Mouse (Mus musculus) cerebellum, adult 8-10 months (tissue): ENCODE results near the gene Meiob.

Experiments
- DNase-seq: peaks from one replicate; pipeline ENCODE4 v3.0.0; 2022

The Meiob gene

DNA sequence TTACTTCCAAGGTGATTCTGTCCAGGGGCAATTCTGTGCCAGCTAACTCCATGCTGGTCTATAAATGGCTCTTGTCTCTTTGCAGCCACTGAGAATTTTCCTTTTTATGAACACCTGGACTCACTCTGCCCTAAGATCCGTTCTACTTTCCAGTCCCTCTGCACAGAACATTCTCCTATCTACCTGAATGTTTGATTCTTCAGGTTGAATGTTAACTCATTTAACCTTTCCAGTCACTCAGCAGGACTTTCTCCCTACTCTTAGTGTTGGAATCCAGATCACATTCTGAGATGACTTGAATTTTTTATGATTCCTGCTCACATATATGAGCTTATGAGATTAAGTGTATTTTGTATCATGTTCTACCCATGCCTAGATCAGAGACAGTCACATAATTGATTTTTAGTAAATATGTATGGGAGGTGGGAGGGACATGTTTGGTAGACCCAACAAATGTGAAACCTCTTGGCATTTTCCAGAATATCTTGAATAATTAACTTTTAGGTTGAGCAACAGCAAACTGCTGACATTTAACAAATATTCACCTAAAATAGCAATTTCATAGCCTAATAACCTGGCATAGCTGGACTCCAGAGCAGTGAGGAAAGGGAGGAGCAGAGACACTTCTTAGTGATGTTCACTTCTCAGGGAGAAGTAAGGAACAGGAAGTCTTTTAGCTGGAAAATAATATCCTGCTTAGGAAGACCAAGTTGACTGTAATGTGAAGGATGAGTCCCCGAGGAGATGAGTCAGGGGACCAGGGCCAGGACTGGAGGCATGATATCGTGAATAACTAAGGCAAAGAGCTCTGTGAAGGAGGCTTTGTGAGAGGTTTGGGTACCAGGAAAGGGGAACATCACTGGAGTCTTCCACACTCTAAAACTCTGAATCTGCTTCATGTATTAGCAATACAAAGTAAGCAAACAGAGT lies 17.5 kb downstream of the Meiob start:
- no peak for DNase-seq

DNA sequence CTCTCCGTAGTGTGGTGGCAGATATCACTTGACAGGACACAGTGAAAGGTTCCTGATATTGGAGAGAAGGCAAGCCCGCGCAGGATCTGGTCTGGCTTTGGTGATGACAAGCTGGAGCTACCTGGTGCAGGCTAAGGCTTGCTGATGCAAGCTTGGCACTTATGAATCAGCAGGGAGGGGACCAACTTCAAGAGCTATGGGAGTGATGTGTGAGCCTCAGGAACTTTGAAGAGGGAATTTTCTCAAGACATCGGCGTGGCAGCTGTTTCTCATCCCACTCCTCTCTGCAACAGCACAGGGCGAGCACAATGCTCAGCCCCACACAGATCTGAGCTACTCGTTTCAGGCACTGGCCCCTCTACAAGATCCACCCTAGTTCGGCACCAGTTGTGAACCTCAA lies 35.8 kb downstream of the Meiob start, which contains the start of gene Hagh:
TSS of gene Hagh (plus strand) at position 302 of the 400 bp plus-strand sequence.
- DNase-seq = no peak

DNA sequence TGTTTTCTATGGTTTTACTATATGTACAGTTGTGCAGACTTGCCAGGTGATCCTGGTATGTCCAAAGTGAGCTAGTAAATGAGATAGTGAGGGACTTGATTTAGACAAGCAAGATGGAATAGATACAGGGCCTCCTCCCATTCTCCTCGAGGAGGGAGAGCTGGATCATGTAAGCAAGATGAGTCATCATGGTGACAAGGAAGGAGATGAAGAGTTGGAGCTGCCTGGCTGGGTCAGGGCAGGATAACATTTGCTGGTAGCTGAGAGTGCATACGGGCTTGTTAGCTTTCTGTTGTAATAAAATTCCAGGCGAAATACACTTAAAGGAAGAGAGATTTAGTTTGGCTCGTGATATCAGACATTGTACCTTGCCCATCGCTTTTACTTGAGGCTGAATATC lies 36.3 kb downstream of the Meiob start:
- no peak for DNase-seq

DNA sequence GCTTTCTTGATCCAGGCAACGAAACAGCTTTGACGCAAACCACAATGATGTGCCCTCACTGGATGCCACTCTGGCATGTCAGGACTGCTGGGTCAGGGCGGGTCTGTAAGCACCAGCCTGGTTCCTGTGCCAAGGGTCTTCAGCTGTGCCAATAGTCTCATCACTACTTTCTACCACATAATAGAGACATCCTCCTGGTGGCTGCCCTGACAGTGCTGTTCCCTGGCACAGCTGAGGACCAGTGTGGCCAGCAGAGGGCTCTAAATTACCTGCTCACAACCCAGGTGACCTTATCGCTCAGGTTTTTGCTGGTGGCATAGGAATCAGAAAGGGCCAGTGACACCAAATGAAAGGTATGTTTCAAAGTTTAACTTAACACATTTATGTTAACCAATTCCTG lies 37.0 kb downstream of the Meiob start:
- no peak for DNase-seq

DNA sequence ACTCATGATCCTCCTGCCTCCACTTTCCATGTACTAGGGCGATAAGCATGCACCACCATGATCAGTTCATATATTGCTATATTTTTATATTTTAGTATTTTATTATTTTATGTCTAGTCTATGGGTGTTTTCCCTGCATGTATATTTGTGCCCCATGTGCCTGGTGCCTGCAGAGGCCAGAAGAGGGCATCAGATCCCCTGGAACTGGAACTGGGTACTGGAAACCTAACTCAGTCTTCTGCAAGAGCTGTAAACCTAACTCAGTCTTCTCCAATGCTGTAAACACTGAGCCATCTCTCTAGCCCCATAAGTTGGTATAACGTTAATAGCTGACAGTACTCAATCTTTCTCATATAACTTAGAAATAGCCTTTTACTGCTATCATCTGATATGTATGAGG lies 38.5 kb downstream of the Meiob start:
- no peak for DNase-seq

DNA sequence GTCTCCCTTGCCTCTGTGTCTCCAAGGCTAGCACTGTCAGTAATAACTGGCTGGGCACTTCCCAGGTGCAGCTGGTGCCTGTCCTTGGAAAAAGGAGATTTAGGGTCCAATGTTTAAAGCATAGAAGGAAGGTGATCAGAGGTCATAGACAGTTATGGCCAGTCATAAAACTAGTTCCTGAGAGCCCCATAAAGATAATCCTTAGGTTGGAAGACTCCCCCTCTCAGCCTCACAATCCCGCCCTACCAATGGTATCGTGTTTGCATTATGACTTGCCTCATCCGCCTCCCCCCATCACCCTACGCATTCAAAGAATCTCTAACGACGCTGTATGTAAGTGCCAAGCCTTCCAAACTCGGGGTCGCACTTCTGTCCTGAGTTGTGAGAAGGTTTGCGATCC lies 40.4 kb downstream of the Meiob start:
- DNase-seq = no peak

DNA sequence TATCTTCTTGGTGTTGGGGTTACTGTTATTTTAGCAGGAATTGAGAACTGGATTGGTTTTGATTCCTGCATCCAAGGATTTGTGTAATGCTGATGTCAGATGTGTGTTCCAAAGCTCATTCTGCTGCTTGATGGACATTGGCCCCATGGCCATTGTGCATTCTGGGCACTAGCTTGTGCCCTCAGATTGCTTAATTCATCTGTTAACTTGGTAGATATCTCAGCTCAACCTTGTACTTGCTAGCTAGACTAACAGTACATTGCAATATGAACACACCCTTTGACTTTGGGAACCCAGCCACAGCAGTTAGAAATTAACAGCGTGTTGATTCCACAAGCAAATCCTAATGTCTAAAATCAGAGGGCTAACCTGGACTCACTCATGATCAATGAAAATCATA lies 43.3 kb downstream of the Meiob start:
- no peak for DNase-seq

DNA sequence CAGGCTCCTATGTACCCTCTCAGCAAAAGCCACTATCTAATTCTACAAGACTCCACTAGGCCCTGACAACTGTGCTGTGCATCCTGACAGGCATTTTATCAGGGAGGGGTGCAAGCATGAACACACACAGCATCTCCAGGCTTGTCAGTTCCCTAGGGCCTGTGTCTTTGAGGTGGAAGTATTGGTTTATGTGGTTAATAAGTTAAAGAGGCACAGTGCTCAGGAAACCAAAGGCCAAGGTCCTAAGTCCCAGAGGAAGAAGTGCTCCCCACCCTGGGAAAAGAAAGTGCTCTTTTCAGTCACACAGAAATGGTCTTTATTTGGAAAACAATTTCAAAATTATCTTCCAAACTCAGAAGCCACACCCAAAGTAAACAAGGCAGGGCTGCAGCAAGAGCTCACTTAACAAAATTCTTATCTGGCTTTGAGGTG lies 44.5 kb downstream of the Meiob start:
- no peak for DNase-seq

DNA sequence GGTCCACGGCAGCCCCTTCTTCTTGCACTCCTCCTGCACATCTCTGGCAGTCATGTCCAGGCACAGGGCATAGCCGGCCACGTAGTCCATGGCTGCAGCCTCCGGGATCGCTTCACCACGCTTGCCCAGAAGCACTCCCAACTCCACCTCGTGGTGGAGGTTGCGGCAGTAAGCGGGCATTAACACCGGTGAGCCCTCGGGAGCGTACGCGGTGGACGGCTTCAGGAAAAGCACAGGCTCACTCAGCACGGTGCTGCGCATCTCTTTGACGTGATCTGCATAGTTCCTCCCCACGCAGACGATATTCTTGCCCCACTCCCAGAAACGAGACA lies 45.6 kb downstream of the Meiob start:
- DNase-seq = no peak

DNA sequence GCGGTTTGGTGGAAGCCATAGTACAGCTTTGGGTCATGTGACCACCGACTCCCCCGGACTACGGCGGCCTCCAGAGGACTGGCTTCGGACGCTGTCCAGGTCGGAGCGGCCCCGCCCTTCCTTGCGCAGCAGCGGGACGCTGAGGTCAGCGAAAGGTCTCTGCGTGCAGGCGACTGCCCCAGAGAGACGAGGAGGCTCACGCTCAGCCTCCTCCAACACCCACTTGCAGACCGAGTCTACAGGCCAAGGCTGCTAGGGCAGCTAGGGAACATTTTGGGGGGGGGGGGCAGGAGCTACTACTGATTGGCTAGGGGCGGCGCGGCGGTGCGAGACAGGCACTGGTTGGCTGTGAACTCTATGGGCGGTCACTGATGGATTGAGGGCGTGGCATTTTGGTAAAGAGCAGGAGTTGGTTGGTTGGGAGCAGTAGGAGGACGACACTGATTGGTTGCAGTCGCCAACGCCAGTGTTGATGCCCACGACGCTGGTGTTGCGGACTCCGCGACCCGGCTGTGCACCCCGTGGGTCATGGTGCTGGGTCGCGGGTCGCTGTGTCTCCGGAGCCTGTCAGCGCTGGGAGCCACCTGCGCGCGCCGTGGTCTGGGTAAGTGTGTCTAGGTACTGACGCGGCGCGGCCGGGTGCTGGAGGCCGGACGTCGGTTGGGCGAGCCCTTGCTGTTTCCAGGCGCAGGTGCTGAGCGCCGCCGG lies 46.1 kb downstream of the Meiob start, which contains the start of gene Fahd1:
TSS of gene Fahd1 (minus strand) at position 300 of the 708 bp plus-strand sequence.
- DNase-seq = peak; percentile 93

DNA sequence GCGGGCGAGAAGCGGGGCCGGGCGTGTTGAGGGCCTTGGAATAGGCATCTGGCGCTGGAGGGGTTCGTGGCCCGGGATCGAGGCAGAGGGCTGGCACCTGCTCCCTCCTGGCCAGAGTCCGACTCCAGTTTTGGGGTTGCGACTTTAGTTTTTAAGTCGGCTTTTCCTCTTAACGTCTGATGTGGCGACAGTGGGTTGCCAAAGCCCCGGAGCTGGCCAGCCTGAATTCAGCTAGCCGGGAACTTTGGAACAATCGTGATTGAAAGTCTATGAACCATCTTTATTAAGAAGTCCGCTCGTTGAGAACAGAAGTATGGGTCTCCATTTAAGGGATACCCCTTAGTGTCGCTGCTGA lies 46.7 kb downstream of the Meiob start:
- DNase-seq = no peak

DNA sequence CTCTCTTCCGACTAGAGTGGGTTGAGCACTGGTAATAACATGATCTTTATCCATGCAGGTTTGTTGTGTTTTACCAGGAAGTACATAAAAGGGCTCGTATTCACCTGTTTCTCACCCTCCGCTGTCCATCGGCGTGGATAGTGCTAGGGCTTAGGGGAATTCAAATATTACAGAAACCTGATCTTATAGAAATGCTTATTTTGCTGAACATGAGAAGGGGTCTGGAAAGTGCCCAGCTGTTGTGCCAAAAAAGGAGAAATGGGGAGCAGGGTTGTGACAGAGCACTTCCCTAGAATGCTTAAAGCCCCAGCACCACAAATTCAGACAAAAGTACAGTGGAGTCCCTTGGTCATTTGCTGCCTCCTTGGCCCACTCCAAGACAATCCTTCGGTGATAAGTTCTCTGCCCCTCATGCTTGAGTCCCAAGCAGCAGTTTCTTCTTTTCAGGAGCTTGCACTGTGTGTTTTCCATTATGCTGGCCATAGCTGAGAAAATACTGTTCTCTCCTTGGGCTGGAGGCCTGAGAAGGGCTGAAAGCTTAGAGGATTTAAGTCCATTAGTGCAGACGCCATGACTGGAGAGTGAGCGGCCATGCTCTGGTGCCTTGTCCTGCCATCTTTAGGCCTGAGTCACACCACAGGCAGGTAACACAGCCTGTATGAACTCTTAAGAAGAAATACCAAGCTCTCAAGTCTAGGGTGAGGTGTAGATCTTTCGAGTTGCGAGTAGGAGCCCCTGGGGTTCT lies 47.5 kb downstream of the Meiob start:
- DNase-seq = no peak

DNA sequence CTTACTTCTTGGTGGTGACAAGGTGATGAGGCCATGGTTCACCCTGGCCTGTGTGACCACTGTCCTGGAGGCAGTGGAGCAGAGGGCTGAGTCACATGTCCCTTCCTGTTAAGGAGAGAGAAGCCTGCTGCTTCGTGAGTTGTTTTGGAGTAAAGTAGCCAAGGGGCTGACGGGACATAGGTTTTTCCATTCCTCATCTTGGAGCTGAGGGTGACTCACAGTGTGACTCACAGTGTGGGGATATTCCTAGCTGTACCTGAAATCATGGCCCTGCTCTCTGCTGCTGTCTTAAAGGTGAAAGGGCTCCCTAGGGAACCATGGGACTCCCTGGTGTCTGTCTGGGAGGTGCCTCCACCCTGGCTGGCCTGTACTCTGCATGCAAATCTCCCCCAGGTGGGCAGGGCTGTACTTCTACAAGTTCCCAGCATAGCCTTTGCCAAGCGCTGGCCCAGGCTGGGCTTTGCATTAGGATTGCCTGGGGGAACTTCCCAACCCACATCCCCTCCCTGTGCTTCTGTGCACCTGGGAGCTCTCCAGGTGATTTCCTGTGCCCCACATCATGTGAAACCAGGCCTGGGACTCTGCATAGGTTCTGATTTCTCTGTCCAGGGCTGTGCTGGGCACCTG lies 51.9 kb downstream of the Meiob start:
- no peak for DNase-seq

DNA sequence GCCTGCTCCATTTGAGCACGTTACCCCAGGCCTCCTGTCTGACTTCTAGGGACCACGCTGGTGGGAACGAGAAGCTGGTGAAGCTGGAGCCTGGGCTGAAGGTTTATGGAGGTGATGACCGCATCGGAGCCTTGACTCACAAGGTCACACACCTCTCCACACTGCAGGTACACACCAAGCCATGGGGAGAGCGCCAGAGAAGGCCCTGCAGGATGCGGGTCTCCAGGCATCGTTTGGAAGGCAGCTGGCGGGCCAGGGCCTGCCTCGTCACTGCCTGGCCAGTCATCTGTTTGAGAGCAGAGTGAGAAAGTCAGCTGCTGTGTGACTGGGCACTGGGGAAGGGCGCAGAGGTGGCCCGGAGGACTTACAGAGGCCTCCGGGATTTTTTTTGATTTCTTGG lies 52.5 kb downstream of the Meiob start:
- no peak for DNase-seq

DNA sequence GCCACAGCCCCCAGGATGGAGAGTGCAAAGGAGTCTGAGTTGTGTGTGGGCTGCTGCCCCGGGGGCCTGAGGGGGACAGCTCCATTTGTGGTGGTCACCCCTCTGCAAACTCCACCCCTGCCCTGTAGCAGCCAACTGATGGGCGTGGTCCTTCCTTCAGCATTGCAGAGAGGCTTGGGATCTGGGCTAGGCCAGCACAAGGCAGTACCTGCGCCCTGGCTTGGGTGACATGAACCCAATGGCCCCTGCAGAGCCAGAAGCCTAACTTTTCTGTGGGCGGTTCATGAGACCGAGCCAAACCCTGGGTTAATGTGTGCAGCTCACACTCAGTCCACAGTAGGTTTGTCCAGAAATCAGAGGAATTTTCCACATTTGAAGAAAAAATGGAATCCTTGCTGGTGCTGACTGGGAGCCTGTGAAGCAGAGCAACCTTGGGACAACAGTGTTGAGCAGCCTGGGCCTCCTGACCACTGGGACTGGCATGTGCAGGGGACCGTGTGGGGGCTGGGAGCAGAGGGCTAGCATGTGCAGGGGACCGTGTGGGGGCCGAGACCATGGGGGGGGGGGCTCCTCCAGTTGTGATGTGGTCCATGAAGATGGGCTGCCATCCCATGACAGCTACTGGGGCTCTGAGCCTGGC lies 53.9 kb downstream of the Meiob start:
- no peak for DNase-seq

DNA sequence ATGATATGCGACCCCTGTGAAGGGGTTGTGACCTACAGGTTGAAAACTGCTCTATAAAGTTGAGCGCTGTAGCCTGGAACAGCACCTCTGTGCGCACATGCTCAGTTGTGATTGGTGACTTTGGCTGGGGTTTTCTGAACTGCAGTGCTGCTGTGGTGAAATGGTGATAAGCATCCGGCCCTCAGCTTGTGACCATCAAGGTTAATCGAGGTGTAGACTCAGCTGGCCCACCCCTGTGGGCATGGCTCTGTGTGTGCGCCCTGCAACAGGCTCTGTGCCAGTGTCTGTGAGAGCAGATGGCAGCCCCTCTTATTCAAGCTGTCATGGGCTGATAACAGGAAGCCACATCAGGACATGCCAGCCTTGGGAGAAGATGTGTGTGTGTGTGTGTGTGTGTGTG lies 54.9 kb downstream of the Meiob start:
- DNase-seq = no peak

DNA sequence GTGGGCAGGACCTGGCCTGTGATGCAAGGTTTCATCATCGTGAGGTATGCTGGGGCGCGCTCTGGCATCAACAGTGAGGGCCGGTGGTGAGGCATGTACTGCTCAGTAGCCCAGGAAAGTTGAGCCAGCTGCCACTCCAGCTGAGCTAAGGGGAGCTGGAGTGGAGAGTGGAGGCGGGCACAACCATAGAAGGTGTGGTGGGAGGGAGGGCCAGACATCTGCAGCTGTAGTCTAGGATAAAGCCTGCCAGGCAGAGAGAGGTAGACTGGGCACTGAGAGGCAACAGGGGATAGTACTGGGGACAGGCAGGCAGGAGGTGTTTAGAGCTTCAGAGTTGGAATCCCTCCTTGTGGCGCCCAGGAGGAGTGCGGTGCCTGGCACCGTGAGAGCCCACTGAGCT lies 56.0 kb downstream of the Meiob start:
- DNase-seq = no peak

DNA sequence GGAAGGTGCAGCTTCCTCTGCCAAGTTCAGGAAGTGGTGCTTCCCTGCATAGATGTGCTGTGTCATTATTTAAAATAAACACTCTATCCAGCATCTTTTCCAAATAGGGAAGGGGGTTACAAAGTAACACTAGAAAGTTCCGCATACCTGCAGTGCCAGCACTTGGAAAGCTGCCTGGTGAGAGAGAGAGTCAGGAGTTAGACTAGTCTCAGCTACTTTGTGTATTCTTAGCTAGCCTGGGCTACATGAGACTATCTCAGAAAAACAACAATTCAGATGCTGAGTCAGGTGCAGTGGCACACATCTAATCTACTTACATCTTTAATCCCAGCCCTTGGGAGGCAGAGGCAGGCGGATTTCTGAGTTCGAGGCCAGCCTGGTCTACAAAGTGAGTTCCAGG lies 57.7 kb downstream of the Meiob start:
- DNase-seq = no peak

DNA sequence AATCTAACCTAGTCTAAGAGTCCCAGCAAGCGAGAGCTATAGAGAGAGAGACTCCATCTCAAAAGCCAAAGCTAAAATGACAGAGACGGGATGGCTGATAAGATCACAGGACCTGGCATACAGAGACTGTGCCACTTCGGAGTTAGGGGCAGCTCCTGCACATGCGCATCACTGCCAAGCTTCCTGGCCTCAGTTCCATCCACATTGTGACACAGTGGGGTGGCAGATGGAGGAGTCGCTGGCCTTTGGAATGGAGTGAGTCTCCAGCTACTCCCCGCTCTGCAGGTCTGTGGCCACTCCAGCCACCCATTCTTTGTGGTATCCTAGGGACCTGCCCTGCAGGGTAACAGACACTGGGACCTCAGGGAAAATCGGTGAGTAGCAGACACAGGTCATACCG lies 61.7 kb downstream of the Meiob start, which contains the start of gene Igfals:
TSS of gene Igfals (plus strand) at position 222 of the 400 bp plus-strand sequence.
- DNase-seq = peak; percentile 83

DNA sequence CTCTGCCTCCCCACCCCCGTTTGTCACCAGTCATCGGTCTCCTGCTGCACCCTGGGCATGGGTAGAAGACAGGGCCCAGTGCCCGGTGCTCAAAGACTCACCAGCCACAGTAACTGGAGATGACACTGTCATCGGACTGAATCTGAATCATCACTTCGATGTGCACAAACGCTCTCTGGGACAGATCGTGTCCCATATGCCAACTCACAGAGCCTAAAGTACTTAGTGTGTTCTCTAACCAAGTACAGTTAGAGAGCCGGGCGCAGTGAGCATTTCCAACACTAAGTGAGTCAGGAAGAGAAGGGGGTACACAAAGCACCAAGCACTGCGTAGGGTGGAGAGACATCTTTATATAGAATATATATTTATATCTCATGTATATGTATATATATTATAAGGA lies 63.8 kb downstream of the Meiob start:
- DNase-seq = no peak

DNA sequence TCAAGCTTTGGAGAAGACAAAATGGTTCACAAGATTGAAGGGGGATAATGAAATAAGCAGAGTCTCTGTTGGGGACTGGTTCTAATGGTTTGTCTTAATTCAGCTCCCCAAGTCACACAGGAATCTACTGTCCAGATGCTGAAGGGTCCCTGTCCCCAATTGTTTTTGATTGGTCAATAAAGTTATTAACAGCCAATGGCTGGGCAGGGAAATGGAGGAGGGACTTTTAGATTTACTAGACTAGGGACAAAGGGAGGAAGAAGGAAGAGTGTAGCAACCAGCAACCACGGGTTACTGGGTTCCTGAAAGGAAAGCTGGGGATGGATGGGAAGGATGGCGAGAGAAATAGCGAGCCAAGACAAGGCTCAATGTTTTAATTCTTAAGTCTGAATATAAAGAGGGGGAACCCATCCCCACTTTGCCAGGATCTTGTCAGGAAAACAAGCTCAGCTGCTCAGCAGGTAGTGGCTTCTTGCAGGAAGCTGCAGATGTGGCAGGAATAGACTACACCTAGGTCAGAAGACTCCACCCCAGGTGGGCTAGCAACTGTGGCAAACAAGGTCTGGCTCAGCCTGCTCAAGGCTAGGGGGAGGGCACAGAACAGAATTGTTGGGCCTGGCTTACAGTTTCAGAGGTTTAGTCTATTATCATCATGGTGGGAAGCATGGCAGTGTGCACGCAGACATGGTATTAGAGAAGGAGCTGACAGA lies 69.8 kb downstream of the Meiob start:
- DNase-seq = no peak

DNA sequence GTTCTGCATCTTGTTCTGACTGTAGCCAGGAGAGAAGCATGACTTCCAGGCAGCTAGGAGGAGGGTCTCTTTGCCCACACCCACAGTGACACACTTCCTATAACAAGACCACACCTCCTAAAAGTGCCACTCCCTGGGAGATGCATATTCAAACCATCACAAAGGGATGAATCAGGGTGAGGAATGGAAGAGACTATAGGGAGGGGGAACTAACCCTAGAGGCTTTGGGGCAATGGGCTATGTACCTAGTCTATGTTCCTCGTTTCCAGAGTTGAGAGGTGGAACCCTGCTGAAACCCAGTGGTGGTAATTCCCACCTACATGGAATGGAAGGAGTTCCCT lies 70.3 kb downstream of the Meiob start:
- DNase-seq = no peak
